Mouse (Mus musculus): ENCODE results near the gene Slc16a7. TPM values are rescaled to one million over a fixed set of nuclear protein-coding genes. Genes with fewer than 3 reads are reported as not detected.

The Slc16a7 gene
- total RNA-seq, 2 experiments from 2014 or later = 18.2 to 20.2 TPM

- no peak for DNase-seq
- intact Hi-C loops (cut with DNase I) = no loop called here
Observed at GRCm38 (mm10) chr10:125213805-125214204, 175.5 kb downstream of the Slc16a7 start.

GRCm38 (mm10) chr10:125187544-125187943 is 201.7 kb downstream of the Slc16a7 start:
- intact Hi-C loops (cut with DNase I) = no loop called here
- no peak for DNase-seq

GRCm38 (mm10) chr10:125185387-125185786 is 203.9 kb downstream of the Slc16a7 start:
- intact Hi-C loops (cut with DNase I) = no loop called here
- no peak for DNase-seq

DNA sequence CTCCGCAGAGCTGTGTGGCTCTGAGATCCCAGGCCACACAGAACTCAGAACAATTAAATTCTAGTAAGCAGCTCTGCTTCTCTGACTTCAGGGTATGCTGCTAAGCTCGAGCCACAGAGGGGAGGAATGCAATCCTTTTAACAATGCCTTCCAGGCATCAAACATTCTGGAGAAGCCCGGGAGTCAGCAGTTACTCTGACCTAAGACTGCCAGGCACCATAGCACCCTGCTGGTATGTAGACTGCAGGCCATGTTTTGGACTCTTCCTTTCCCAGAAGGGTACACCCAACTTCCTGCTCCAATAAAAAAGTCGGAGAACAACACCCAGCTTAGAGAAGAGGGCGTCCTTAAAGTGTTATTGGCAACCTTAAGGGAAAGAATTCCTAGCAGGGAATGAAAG is 205.1 kb downstream of the Slc16a7 start:
- intact Hi-C loops (cut with DNase I) = no loop called here
- no peak for DNase-seq

- no peak for DNase-seq
- intact Hi-C loops (cut with DNase I) = no loop called here
Observed at GRCm38 (mm10) chr10:125182545-125182944, 206.7 kb downstream of the Slc16a7 start.

DNA sequence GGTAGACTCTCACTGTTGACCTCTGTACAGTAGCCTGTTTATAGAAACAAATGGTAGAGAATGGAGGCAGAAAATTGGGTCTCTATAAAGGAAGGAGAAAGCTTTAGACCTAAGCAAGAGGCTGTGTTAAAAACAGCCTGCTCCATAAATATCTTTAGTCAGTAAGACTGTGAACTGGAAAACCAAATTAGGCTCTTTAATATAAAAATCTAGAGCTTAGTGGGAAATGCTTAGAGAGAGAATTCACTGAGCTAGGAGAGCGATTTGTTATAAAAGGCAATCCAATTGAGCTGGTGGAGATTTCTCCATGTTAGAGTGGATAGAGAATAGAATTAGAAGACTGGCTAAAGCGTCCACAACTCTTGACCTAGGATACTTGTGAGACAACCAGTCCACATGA is 211.5 kb downstream of the Slc16a7 start:
- DNase-seq = no peak
- intact Hi-C loops (cut with DNase I) = no loop called here

DNA sequence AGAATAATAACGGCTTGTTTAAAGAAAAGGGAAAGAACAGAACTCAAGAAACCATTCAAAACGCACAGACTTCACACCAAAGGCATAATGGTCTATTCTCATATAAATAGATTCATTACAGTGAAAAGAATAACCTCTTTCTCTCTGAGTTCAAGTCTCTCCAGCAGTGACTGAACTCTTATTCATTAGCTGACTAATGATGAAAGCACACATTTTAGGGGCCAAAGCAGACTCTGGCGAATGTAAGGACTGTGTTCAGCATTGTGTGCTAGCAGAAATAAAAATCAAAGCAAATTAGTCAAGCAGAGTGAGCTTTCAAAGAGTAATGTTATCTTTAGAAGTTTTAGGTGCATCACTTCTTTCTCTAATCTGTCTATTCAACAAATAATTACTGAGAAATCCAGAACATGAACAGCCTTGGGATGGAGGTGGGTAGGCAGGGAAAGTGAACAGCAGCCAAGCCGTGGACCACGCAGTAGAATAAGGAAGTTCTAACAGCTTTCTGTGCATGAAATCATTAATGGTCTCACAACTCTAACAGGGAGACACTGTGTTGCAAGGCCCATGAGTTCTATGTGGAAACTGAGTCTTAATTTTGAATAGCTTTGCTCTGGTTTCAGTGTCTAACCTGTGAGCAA is 214.1 kb downstream of the Slc16a7 start:
- intact Hi-C loops (cut with DNase I) = no loop called here
- no peak for DNase-seq

DNA sequence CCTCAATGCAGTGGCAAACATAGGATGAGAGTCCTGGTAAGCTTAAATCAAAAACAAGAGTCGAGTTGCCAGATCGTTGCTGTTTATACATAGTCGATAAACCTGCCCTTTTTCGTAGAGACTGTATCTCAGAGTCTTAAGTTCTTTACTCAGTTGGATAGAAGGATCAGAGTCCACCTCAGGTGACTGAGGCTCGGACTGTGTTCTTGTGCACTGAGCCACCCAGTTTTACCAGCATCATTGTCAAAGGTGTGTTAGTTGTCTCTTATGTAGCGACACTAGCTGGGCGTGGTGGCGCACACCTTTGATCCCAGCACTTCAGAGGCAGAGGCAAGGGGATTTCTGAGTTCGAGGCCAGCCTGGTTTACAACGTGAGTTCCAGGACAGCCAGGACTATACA is 217.6 kb downstream of the Slc16a7 start:
- DNase-seq = no peak
- intact Hi-C loops (cut with DNase I) = no loop called here

DNA sequence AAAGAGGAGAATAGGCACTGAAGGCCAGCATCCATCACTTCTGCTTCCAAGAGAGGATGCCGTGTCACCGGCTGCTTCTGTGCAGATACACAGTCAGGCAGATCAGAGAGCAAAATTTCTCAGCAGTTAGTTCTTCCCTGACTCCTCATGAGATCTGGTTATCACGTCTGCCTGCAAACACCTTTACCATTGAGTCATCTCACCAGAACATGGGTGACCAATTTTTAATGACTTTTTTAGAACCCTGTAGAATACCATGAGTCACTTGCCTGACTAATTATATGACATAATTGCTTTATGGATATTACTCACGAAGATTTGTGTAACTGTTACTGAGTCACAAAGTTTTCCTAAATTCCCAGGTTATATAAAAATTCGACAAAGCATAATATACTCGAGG is 218.1 kb downstream of the Slc16a7 start:
- intact Hi-C loops (cut with DNase I) = no loop called here
- DNase-seq = no peak

Data from heart, postnatal 10 days (tissue).